Mouse (Mus musculus): ENCODE measurements around the gene Slc50a1.

Slc50a1 gene

GRCm38 (mm10) chr3:89294195-89294594 lies 23.8 kb upstream of the Slc50a1 start:
- DNase-seq (ENCODE audit: low spot score) = no peak

GRCm38 (mm10) chr3:89293247-89293918 lies 23.0 kb upstream of the Slc50a1 start:
- DNase-seq (ENCODE audit: low spot score) = no peak

- no peak for DNase-seq (ENCODE audit: low spot score)
These were observed 21.9 kb upstream of the Slc50a1 start for GRCm38 (mm10) chr3:89292303-89292702.

GRCm38 (mm10) chr3:89291874-89292273 lies 21.5 kb upstream of the Slc50a1 start:
- DNase-seq (ENCODE audit: low spot score) = no peak

GRCm38 (mm10) chr3:89288503-89288928 lies 18.1 kb upstream of the Slc50a1 start:
- DNase-seq (ENCODE audit: low spot score) = no peak

GRCm38 (mm10) chr3:89287286-89287685 lies 16.9 kb upstream of the Slc50a1 start:
- DNase-seq (ENCODE audit: low spot score) = no peak

GRCm38 (mm10) chr3:89285526-89285925 lies 15.2 kb upstream of the Slc50a1 start:
- DNase-seq (ENCODE audit: low spot score) = no peak

- DNase-seq (ENCODE audit: low spot score) = no peak
These were observed 13.9 kb upstream of the Slc50a1 start for GRCm38 (mm10) chr3:89284261-89284660.

GRCm38 (mm10) chr3:89282291-89282643 lies 11.9 kb upstream of the Slc50a1 start:
- DNase-seq (ENCODE audit: low spot score) = no peak

GRCm38 (mm10) chr3:89281579-89282290 lies 11.4 kb upstream of the Slc50a1 start:
- DNase-seq (ENCODE audit: low spot score) = peak; percentile 91

- DNase-seq (ENCODE audit: low spot score) = peak; percentile 69
These were observed 10.5 kb upstream of the Slc50a1 start, which contains the start of gene Efna1 for GRCm38 (mm10) chr3:89280606-89281511. Gene Efna1 (minus strand): TSS chr3:89281142.

GRCm38 (mm10) chr3:89280050-89280605 lies 9.8 kb upstream of the Slc50a1 start:
- peak; percentile 60 for DNase-seq (ENCODE audit: low spot score)

- peak; percentile 86 for DNase-seq (ENCODE audit: low spot score)
These were observed 9.0 kb upstream of the Slc50a1 start for GRCm38 (mm10) chr3:89279153-89279890.

GRCm38 (mm10) chr3:89278643-89279042 lies 8.3 kb upstream of the Slc50a1 start:
- no peak for DNase-seq (ENCODE audit: low spot score)

- no peak for DNase-seq (ENCODE audit: low spot score)
These were observed 7.7 kb upstream of the Slc50a1 start for GRCm38 (mm10) chr3:89278107-89278506.

GRCm38 (mm10) chr3:89277281-89278021 lies 7.1 kb upstream of the Slc50a1 start:
- no peak for DNase-seq (ENCODE audit: low spot score)

- DNase-seq (ENCODE audit: low spot score) = no peak
These were observed 5.7 kb upstream of the Slc50a1 start for GRCm38 (mm10) chr3:89276061-89276460.

GRCm38 (mm10) chr3:89271760-89272159 lies 1.4 kb upstream of the Slc50a1 start:
- peak; percentile 80 for DNase-seq (ENCODE audit: low spot score)

GRCm38 (mm10) chr3:89270891-89271290 lies 521 bp upstream of the Slc50a1 start:
- peak; percentile 37 for DNase-seq (ENCODE audit: low spot score)

- DNase-seq (ENCODE audit: low spot score) = no peak
These were observed 1.5 kb downstream of the Slc50a1 start for GRCm38 (mm10) chr3:89268916-89269315.

GRCm38 (mm10) chr3:89266439-89266893 lies 3.9 kb downstream of the Slc50a1 start:
- peak; percentile 89 for DNase-seq (ENCODE audit: low spot score)
